Mouse (Mus musculus): ENCODE results near the gene Kctd17.

DNA sequence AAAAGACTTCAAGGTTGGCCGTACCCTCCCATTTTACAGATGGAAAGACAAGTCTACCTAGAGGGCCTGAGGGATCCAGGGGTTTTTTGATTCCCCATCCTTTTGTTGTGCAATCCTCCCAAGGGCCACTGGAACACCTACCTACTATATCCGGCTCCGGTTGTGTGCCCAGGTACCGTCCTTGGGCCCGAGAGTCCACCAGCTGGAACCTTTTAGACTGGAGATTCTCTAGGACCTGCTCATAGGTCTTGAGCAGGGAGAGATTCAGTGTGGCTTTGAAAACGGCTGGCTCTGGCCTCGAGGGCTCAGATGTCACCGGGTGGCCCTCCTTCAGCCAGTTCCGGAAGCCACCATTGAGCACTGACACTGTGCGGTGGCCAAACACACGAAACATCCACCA is 23.3 kb upstream of the Kctd17 start:
- TF ChIP-seq CTCF (IDR thresholded peaks at IDR 0.05; ENCODE audit: low read depth) (no peak), EP300 (IDR thresholded peaks at IDR 0.05; ENCODE audit: low read depth) (no peak)
